Mouse (Mus musculus): ENCODE data around the gene Grin3a.

Grin3a gene

DNA sequence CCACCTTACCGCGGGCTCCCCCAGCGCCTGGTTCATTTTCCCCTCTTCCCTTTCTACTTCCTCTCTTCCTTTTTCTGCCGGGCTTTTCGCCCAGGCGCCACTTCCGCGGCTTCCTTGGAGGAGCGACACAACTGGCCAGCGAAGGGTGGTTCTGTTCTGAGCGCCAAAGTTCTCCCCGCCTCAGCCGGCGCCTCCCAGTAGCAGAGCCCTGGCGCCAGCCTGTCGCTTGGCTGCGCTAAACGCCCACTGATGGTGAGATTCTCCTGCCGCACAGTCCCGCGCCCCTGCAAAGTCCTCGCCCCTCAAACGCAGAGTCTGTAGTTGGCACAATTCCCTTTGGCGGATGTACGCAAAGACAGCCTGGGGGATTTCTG lies at the start of gene Grin3a:
Gene Grin3a, minus strand, starts transcription at position 133 of the 374 bp plus-strand sequence.
- DNase-seq (ENCODE audit: low spot score), result peak; percentile 10

DNA sequence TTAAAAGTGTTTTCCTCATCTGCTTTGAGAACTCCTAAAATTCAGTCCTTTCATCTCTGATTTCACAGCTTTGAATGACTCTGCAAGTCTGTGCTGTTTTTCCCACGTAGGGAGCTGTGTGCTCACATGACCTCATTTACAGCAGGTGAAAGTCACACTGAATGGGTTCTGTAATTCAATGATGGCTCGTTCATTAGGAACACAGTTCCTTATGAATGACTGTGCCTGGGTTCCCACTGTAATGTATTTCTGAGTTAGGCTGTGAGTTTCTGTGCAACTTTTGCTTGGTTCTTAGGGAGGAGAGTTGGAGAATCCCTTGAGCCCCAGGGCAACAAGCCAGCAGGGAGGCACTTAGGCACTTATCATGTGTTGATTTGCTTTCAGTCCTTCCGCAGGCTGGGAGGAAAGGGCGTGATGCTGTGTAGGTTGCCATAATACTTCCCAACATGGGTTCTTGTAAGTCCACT lies 46.3 kb upstream of the Grin3a start:
- DNase-seq (ENCODE audit: low spot score), result no peak

DNA sequence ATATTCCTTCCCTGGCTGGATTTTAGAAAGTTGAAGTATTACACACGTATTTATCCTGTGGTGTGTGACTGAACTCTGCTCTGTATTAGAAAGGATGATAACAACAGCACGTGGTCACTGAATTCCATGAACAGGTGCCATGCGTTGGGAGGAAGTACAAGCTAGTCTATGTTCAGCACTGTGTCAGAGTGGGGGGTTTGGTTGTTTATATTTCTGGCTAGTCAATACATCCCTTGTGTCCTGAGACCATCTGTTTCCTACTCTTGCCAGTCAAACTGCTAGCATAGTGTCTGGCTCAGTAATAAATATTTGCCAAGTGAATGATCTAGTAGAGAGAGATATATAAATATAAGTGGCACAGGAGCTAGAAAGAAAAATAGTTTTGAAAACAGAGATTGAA lies 31.5 kb upstream of the Grin3a start:
- no peak for DNase-seq (ENCODE audit: low spot score)

DNA sequence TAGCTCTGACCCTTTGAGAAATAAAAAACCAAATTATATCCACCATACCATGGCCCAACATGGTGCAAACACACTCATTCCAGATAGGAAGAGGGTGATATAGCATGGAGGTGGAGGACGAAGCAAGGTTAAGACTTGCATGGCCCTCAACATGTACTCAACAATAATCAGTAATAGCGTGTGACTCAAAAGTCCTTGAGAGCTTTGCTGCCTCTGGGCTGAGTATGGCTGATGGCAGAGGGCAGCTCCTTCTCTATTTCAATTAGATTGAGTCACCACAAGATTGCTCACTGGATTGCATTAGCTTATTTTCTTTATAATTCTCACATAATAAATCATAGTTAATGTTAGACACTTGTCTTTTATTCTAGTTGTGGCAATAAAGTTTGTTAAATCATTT lies 15.1 kb upstream of the Grin3a start:
- DNase-seq (ENCODE audit: low spot score), result no peak

DNA sequence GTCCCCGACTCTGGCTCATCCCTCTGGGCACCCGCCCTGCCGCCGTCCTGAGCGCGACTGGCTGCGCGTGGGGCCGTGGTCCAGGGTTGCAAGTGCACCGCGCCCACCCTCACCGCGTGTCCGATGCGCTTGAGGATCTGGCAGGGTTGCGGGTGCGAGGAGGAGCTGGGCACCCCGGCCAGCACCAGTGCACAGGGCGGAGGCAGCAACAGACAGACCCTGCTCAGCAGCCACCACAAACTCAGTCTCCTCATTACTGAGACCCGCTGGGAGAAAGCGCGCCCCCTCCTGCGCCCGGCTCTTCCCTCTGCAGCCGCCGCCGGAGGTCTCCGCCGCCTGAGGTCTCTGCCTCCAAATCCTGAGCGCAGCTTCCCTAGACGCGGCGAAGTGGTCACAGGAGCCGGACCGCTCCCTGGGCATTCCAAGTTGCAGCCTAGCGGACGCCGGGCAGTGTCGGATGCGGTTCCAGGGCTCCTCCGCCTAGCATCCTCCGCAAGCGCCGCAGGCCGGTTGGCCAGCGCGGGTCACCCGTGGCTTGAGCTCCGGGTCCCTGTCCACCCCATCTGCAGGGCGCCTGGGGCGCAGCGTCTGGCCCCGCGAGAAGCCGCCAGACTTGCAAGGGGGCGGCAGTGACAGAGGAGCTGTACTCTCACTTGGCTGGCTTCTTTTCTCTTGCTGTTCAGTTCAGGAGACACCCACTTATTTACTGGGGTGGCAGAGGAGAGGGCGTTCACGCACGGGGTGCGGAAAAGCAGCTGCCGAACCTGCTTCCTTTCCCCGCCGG lies 524 bp downstream of the Grin3a start:
- DNase-seq (ENCODE audit: low spot score), result no peak

DNA sequence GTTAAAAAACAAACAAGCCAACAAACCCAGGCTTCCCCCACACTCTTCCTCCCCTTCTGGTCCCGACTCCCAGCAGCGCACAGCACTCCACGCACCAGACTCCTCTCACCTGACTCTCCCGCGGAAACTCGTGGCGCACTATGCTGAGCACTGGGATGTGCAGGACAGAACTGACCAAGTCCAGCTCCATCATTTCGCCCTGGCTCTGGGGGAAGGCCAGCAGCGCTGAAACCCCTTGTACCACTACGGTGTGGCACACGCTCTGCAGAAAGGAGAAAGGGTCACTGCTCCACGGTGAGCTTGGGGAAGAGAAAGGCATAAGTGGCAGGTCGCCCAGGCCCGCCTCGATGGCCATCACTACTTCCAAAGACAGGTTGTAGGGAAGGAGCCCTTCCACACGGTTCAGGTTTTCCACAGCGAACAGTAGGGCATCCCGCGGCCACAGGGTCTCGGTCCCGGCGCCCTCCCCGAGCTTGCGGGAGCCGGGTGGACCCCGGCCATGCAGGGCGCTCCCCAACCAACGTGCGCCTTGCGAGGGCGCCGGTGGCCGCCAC lies 1.2 kb downstream of the Grin3a start:
- DNase-seq (ENCODE audit: low spot score), result no peak

DNA sequence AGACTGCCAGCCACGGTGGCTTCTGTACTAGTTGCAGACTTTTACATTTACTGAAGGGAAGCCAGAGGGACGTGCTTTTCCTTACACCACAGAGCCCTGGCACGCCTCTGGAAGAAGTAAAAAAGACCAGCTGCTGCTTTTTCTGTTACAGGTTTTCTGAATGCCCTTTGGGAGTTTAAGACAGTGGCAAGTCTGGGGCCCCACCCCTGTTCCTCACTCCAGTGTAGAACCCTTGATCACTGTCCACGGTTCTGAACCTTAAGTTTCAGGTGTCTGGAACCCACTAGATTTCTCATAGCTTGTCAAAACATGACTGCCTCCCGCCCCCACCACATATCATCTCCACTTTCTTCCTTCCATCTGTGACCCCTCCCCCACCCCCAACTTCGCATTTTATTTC lies 1.8 kb downstream of the Grin3a start:
- DNase-seq (ENCODE audit: low spot score), result no peak

DNA sequence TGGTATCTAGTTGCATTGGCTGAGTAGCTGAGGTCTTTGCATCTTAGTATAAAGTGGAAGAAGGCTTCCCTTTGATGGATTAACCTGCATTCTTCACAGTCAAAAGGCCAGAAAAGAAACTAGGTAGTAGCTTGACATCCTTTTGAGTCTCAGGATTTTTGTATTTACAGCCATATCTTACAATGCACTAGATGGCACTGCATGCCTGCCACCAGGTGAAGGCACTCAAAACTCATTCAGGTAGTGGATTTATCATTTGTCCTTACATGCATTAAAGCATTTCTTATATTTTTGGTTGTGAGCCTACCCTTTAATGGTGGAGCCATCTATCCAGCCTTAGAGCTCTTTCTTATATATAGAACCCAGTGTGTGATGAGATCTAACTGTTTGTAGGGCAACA lies 13.5 kb downstream of the Grin3a start:
- no peak for DNase-seq (ENCODE audit: low spot score)

DNA sequence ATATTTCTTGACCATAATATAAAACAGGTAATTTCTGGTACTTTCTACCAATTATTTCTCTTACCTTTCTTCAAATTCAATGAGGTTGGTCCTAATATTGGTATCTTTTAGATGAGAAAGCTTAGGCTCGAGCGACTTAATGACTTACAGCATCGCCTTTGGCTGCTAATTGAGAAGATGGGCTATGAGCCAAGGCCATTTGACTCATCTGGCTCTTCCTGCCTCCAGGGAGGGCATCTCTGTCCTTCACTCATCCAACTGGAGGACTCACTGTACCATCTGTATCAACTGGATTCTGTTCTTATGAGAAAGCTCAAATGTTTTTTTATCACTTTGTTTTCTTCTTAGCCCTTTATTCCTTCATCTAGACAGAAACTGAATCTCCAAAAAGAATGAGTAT lies 31.7 kb downstream of the Grin3a start:
- DNase-seq (ENCODE audit: low spot score), result no peak

DNA sequence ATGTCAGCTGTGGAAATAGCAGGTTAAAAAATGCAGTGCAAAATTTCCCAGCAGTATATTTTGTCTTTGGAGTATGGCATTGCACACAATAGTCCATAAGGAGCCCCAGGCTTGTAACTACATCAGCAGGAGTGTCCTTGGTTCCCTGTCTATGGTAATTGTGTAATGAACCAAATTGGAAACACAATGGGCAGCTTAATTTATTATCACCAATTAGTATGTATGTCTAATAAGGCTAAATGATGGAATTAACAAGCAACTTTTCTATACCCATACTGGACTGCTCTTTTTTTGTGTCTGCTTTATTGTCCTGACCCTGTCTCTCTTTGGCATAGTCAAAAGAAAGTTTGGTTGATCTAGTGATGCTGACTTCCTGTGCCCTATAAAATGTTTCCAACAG lies 38.8 kb downstream of the Grin3a start:
- DNase-seq (ENCODE audit: low spot score), result no peak

DNA sequence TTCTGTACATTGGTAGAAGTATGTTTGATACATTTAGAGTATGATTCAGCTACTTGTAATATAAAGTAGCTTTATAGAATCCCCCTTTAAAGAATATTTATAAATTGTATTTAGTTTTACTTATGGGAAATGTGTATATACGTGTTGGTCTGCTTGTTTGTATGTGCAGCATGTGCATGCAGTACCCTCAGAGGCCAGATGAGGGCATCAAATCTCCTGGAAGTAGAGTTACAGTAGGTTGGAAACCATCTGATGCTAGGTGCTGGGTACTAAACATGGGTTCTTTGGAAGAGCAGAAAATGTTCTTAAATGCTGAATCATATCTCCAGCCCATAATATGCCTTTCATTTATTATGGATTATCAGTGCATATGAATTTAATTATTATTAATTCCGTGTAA lies 46.2 kb downstream of the Grin3a start:
- DNase-seq (ENCODE audit: low spot score), result no peak

DNA sequence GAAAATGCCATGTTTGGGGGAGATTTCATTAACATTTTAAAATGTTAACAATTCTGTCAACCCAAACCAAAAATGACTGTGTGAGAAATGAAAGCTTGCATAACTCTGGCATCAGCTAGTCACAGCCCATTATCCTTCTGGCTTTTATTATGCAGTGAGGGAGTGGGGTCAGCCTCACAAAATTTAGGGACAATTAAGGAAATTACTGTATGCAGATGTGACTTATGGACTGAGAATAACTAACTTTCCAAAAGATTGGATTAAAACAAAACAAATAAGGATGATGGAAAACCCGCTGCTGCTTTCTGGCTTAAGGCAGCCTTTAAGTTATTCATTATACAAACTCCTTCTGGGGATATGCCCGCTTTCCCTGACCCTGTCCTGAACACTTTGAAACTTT lies 56.6 kb downstream of the Grin3a start:
- no peak for DNase-seq (ENCODE audit: low spot score)

DNA sequence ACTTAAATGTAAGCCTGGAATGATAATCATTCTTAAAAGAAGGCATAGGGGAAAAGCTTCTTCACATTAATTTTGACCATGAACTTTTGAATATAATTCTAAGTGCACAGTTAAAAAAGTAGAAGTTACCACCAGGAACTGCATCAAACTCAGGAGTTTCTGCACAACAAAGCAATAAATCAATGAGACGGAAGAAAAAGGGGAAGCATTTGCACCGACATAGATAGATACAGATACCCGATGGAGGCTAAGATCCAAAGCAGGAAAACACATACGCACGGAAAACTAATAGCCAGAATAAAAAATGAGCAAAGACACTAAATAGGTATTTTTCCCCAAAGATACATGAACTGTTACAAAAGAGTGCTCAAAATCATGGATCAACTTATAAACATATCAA lies 102.7 kb downstream of the Grin3a start:
- DNase-seq (ENCODE audit: low spot score), result no peak

DNA sequence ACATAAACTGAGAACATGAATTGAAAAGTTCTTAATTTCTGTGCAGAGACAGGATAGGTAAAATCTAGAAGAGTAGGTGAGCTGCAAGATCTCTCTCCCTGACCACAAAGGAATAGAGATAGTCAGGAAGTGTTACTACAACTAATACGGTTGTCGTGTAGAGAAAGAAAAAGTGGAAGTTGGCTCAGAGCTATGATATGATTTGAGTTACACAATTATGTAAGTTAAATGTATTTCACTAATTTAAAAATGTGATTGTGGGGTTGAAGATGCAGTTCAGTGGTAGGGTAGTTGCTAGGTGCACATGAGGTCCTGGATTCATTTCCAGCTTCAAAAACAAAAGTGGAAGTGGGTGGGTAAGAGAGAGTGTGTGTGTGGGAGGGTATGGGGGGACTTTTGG lies 103.6 kb downstream of the Grin3a start:
- DNase-seq (ENCODE audit: low spot score), result no peak

DNA sequence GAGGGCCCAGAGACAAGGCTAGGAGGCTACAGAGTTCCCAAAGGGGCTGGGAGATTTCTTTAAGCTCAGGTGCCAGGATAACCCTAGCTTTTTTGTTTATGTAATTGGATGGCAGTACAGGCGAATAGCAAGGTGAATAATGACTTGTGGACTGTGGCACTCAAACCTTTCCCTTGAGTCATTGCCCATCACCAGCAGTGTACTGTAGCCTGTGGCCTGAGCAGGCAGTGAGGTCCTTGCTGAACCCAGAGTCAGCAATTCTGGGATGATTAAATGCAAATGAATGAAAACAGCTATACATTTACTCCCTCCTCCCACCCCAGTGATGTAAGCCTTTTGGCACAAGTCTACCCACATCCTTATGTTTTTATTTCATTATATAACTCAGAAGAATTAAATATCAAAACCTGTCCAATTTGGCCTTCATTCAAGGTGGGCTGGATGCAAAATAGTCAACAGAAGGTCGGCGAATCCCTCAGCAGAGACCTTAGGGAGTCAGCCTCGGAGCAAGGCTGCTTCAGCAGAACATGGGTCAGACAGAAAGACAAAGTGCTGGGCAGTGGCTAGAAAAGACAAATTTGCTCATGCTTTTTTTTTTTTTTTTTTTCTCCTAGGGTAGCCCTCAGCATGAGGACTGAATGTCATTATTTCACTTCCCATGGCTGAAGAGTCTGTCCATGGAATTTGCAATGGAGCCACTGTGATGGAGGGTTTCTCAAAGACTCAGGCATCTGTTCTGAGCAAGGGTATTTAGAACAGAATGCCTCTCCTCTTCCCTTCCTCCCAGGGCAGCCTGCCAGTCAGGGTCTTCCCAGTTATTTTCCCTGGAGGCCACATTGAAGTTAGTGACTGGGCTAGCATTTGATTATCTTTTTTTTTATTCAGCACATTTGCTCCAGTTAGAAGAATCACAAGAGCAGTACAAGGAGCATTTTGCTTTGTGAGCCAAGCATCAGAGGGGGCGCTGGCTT lies 104.5 kb downstream of the Grin3a start:
- DNase-seq (ENCODE audit: low spot score), result no peak

DNA sequence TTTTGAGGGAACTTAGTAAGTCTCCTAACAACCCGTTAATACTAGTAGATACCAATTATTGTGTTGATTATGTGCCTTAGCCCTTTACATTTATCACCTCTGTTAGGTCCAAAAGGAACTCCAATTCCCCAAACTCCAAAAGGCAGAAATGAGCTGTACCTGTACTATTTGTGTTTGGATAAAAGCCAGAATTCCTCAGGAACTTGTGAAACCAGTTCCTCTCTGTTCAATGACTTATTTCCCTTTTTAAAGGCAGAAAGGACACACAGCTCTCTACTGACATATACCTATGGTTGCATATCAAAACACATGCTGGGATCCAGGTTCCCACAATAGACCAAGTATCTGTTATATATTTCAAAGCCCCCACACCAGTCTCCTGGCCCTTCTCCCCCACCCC lies 106.0 kb downstream of the Grin3a start:
- no peak for DNase-seq (ENCODE audit: low spot score)

DNA sequence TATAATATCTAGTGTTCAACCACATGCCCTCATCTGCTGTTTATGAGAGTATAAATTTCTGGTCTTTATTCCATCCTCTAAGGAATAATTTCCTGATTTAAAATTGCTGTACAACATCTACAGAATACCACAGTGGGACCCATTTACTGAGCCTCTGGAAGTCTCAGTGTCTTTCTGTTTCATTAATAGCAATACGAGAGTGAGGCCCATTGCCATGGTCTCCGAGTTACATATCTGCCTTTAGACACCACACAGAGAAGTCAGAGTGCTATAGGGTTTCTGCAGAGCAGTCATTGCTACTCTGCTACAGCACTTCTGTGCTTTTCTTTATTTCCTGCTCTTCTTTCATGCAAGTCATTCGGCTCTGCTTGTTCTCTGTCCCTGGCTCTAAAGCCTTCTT lies 116.2 kb downstream of the Grin3a start:
- no peak for DNase-seq (ENCODE audit: low spot score)

DNA sequence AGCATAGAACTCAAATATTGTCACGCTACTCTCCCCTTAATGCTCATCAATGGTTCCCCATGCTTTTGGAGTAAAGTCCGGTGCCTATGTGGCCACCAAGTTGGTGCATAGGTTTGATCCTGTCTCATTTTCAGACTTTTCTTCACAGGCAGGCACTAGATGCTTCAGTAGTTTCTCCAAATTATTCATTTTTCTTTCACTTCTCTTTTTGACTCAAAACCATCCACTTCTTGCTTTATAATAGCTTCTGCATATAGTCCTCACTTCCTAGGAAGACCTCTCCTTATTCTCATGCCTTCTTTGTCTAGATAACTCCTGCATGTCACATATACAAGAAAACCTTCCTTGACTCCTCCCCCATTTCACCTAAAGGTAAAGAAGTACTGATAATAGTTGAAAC lies 121.6 kb downstream of the Grin3a start:
- no peak for DNase-seq (ENCODE audit: low spot score)

DNA sequence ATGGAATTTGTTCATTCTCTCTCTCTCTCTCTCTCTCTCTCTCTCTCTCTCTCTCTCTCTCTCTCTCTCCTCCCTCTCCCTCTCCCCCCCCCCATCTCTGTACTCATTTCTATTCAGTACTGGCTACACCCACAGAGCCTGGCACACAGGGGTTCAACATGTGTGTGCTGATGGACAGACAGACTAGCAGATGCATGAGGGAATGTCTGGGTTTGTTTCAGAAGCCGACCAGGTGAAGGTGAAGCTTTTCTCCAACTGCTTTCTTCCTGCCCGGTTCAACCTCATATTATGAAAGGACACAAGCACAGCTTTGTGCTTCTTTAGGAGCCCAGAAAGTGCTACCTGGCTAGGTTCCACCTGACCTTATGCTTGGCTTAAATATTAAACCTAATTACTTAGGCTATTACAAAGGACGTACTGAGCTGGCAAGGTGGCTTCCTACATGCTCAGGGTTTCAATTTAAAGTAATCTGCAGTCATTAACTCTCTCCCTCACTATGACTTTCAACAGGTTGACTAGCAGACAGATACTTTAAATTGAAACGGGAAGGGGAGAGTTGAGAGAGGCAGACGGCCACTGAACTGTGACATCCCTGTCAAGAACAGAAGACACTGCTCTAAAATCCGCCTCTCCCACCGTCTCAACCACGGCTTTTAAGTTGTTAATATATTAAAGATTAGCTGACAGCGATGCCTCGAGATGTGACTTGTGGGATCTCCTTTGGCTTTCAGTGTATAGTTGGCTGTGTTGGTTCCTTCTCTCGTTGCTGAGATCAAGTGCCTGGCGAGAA lies 153.9 kb downstream of the Grin3a start:
- no peak for DNase-seq (ENCODE audit: low spot score)

DNA sequence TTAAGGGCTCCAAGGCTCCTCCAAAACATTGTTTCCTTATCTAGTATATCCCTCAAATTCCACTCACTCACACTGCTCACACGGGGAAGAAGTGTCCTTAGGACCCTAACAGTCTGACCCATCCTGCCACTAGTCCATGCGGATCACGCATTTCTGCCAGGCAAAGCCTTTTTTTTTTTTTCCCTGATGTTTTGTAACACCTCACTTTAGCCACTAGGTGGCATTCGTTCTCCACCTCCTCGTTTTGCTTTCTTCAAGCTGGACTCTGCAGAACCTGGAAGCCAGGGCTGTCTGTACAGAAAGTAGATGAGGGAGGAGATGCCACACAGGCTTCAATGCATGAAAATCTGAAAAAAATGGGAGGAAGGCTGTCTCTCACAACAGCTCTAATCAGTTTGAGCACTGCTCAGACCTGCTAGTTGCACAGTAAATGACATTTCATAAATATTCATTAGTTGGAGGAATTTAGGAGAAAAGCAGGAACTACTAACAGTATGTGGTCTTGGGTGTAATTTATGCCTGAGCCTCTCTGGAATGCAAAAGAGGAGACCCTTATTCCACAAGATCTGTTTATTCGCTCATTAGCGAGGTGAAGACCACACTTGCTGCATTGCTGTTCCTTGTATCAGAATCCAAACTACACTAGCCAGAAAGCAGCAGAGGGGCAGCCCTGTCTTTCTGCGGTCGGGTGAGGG lies 156.8 kb downstream of the Grin3a start:
- DNase-seq (ENCODE audit: low spot score), result no peak

DNA sequence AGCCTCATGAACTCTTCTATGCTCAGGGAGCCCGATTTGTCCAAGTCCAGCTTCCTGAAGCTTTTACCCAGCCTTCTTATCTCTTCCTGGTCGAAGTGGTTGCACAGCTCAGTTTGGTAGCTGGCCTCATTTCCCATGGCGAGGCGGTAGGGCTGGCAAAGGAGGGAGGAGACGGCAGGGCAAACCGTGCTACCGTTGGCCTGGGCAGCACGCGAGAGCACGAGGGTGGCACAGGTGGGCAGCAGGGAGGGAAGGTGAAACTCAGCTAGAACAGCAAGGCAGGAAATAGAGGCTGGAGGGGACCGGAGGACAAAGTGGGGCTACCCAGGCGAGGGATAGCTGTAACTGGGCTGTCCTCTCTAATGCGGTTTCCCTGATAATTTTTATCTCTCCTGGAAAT lies 163.7 kb downstream of the Grin3a start, which contains the start of gene Ppp3r2:
Gene Ppp3r2, minus strand, starts transcription at position 213 of the 400 bp plus-strand sequence.
- DNase-seq (ENCODE audit: low spot score), result no peak
